Mouse (Mus musculus) liver, embryonic 12.5 days (tissue): ENCODE results near the gene Prcc. TPM values are rescaled to one million over a fixed set of nuclear protein-coding genes. Genes with fewer than 3 reads are reported as not detected.

ENCODE experiments used
- polyA plus RNA-seq: library from polyadenylated mRNA; unstranded; fragments of >200 nt; fragmentation: Nextera tagmentation; extraction: Ambion mirVana; gene quantifications from 2 replicates; pipeline ENCODE4 v1.2.1, GENCODE M21; 2016

Gene Prcc
- polyA plus RNA-seq, 1 experiment from 2014 or later: 8.7 TPM

Other genes with a start within 250 kb of the Prcc start
- 0.13 and 0.29 TPM in 2 replicates for gene Lrrc71, start 137.0 kb downstream of the Prcc start, polyA plus RNA-seq
- gene Ntrk1, start 90.4 kb downstream of the Prcc start, polyA plus RNA-seq: 0.31 and 0.59 TPM in 2 replicates
- 0.05 TPM in 1 of 2 replicates, not detected in the other for gene Insrr, start 88.7 kb downstream of the Prcc start, polyA plus RNA-seq
- gene Pear1, start 61.3 kb downstream of the Prcc start, polyA plus RNA-seq: 9.4 and 10.2 TPM in 2 replicates
- 0.04 and 0.11 TPM in 2 replicates for gene Sh2d2a, start 38.9 kb downstream of the Prcc start, polyA plus RNA-seq
- 393 and 400 TPM in 2 replicates for gene Hdgf, start 20.7 kb upstream of the Prcc start, polyA plus RNA-seq
- gene Mrpl24, start 33.9 kb upstream of the Prcc start, polyA plus RNA-seq: 57.0 and 57.3 TPM in 2 replicates
- 51.9 and 52.2 TPM in 2 replicates for gene Isg20l2, start 44.7 kb upstream of the Prcc start, polyA plus RNA-seq
- 11.1 and 11.4 TPM in 2 replicates for gene Rrnad1, start 45.1 kb upstream of the Prcc start, polyA plus RNA-seq
- gene Crabp2, start 63.1 kb upstream of the Prcc start, polyA plus RNA-seq: 3.9 and 6.5 TPM in 2 replicates
- gene Nes, start 85.5 kb upstream of the Prcc start, polyA plus RNA-seq: 7.2 and 7.3 TPM in 2 replicates
- not detected in 2 replicates for gene Bcan, start 114.6 kb upstream of the Prcc start, polyA plus RNA-seq
- gene Hapln2, start 142.0 kb upstream of the Prcc start, polyA plus RNA-seq: not detected in 2 replicates
- 41.4 and 44.0 TPM in 2 replicates for gene Gpatch4, start 157.5 kb upstream of the Prcc start, polyA plus RNA-seq
- 72.1 TPM in 2 replicates for gene Naxe, start 172.9 kb upstream of the Prcc start, polyA plus RNA-seq
- gene Ttc24, start 192.7 kb upstream of the Prcc start, polyA plus RNA-seq: not detected in 2 replicates
- 11.2 and 11.8 TPM in 2 replicates for gene Iqgap3, start 196.4 kb upstream of the Prcc start, polyA plus RNA-seq